Mouse (Mus musculus): Measurements from ENCODE around the gene Exosc5. TPM values are rescaled to one million over a fixed set of nuclear protein-coding genes. Genes with fewer than 3 reads are reported as not detected.

Gene Exosc5
- total and polyA plus RNA-seq, 3 experiments = 42.5 to 121 (median 44.0) TPM

- peak; percentile 24 for DNase-seq
These were observed 21.0 kb downstream of the Exosc5 start for GRCm38 (mm10) chr7:25679971-25680370.

GRCm38 (mm10) chr7:25680514-25681258 lies 21.7 kb downstream of the Exosc5 start, which contains the start of gene B9d2:
B9d2 (plus strand) TSS chr7:25680780.
- DNase-seq = peak; percentile 96

GRCm38 (mm10) chr7:25681341-25682231 lies 22.6 kb downstream of the Exosc5 start:
- DNase-seq = no peak

- no peak for DNase-seq
These were observed 24.7 kb downstream of the Exosc5 start for GRCm38 (mm10) chr7:25683474-25684180.

GRCm38 (mm10) chr7:25684659-25685058 lies 25.7 kb downstream of the Exosc5 start:
- no peak for DNase-seq

- DNase-seq = no peak
These were observed 27.0 kb downstream of the Exosc5 start for GRCm38 (mm10) chr7:25685926-25686470.

- peak; percentile 90 for DNase-seq
These were observed 27.9 kb downstream of the Exosc5 start, which contains the start of gene Tgfb1 for GRCm38 (mm10) chr7:25686680-25687531. Tgfb1 (plus strand) TSS chr7:25687002.

- DNase-seq = peak; percentile 73
These were observed 28.9 kb downstream of the Exosc5 start for GRCm38 (mm10) chr7:25687811-25688401.

GRCm38 (mm10) chr7:25688810-25689586 lies 30.0 kb downstream of the Exosc5 start:
- DNase-seq = peak; percentile 90

GRCm38 (mm10) chr7:25689603-25690021 lies 30.6 kb downstream of the Exosc5 start:
- DNase-seq = no peak

GRCm38 (mm10) chr7:25690051-25690450 lies 31.1 kb downstream of the Exosc5 start:
- DNase-seq = no peak

GRCm38 (mm10) chr7:25694104-25694503 lies 35.1 kb downstream of the Exosc5 start:
- no peak for DNase-seq

- no peak for DNase-seq
These were observed 40.9 kb downstream of the Exosc5 start for GRCm38 (mm10) chr7:25699851-25700250.

- no peak for DNase-seq
These were observed 41.8 kb downstream of the Exosc5 start for GRCm38 (mm10) chr7:25700732-25701131.

GRCm38 (mm10) chr7:25702350-25702749 lies 43.4 kb downstream of the Exosc5 start:
- DNase-seq = no peak

- DNase-seq = peak; percentile 54
These were observed 45.0 kb downstream of the Exosc5 start for GRCm38 (mm10) chr7:25703793-25704494.

- DNase-seq = peak; percentile 36
These were observed 45.9 kb downstream of the Exosc5 start for GRCm38 (mm10) chr7:25704716-25705364.

GRCm38 (mm10) chr7:25705801-25706251 lies 46.9 kb downstream of the Exosc5 start:
- DNase-seq = peak; percentile 45
